8 mouse cellular contexts compared by ENCODE assay signal in the genomic region with DNA sequence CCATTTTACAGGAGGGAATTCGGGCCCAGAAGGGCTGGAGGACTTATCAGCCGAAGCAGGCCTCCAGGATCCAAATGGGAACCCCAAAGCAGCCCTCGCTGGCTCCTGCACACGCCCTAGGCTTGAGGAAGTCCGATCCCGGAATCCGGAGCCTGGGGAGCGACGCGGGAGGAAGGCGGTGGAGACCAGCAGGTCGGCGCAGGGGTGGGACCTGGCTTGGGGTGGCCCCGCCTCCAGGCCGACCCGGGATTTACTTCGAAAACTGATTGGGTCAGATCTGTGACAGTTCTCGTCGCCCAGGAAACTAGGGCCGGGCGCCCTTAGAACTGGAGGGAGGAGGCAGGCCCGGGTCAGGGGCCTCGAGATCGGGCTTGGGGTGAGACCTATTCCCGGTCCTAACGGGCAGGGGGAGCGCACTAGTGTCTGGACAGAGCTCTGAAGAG. TPM values are rescaled to one million over a fixed set of nuclear protein-coding genes. Genes with fewer than 3 reads are reported as not detected.
DNase-seq lines count a peak whose midpoint lies in the region; ATAC-seq and TF ChIP-seq lines count a peak whose summit lies in the region.

A gene (minus strand): TSS at position 232 of the 443 bp plus-strand sequence.

- peak within 1 kb of the TSS; percentile 98 for H3K4me2 ChIP-seq in heart, embryonic 14.5 days (ENCODE audit: low read length)
- H3K4me2 ChIP-seq in liver, embryonic 14.5 days (ENCODE audit: low read depth): peak within 1 kb of the TSS; percentile 89
- peak within 1 kb of the TSS; percentile 100 for H3K4me2 ChIP-seq in neural tube, embryonic 11.5 days (ENCODE audit: low read depth)
- H3K4me2 ChIP-seq in stomach, postnatal 0 days (replicated peaks; ENCODE audit: low read depth): peak within 1 kb of the TSS; percentile 98

- no peaks in the 10 kb centered on the region for H3K27me3 ChIP-seq in heart, embryonic 14.5 days (ENCODE audit: control insufficient read depth, insufficient read depth, low read length)
- no peaks in the 10 kb centered on the region for H3K27me3 ChIP-seq in liver, embryonic 14.5 days (ENCODE audit: control insufficient read depth, insufficient read depth, low read length)
- H3K27me3 ChIP-seq in neural tube, embryonic 11.5 days (ENCODE audit: control insufficient read depth, insufficient read depth, low read length): no peaks in the 10 kb centered on the region
- H3K27me3 ChIP-seq in stomach, postnatal 0 days (ENCODE audit: control insufficient read depth, insufficient read depth, low read length): no peaks in the 10 kb centered on the region

- TF ChIP-seq CTCF in liver, embryonic 14.5 days (IDR thresholded peaks at IDR 0.05; ENCODE audit: low read depth): no peak
- no peak; the same call in 1 of the 2 replicates for TF ChIP-seq CTCF in stomach, postnatal 0 days (IDR thresholded peaks at IDR 0.05; ENCODE audit: low read depth)

- H3K4me3 ChIP-seq in brown adipose tissue, adult 24 weeks (ENCODE audit: insufficient read depth, low read depth, low read length): peak within 1 kb of the TSS; percentile 82
- peak within 1 kb of the TSS; percentile 69 to 82 for H3K4me3 ChIP-seq in heart, embryonic 14.5 days (ENCODE audit: control insufficient read depth in 1 of 2, insufficient read depth in 1 of 2, low read depth in 1 of 2, low read length in 2 of 2)
- peak within 1 kb of the TSS; percentile 77 to 92 for H3K4me3 ChIP-seq in liver, embryonic 14.5 days (ENCODE audit: insufficient read depth in 1 of 2, low read depth in 2 of 2, low read length in 2 of 2)
- H3K4me3 ChIP-seq in neural tube, embryonic 11.5 days (ENCODE audit: low read depth, low read length): peak within 1 kb of the TSS; percentile 49
- H3K4me3 ChIP-seq in stomach, postnatal 0 days (ENCODE audit: low read depth, low read length): peak within 1 kb of the TSS; percentile 64

- peak within 1 kb of the TSS; percentile 84 for H3K27ac ChIP-seq in brown adipose tissue, adult 24 weeks (replicated peaks; ENCODE audit: low read depth, low read length)
- H3K27ac ChIP-seq in heart, embryonic 14.5 days (replicated peaks in 1 of 2; ENCODE audit: control insufficient read depth in 1 of 2, insufficient read depth in 1 of 2, low read depth in 2 of 2, low read length in 2 of 2): peak within 1 kb of the TSS; percentile 91 to 92
- H3K27ac ChIP-seq in liver, embryonic 14.5 days: peak within 1 kb of the TSS; percentile 63
- H3K27ac ChIP-seq in neural tube, embryonic 11.5 days (ENCODE audit: low read depth, low read length): peak within 1 kb of the TSS; percentile 78
- H3K27ac ChIP-seq in stomach, postnatal 0 days (replicated peaks): peak within 1 kb of the TSS; percentile 98

- peak within 1 kb of the TSS; percentile 89 for H3K9ac ChIP-seq in heart, embryonic 14.5 days (ENCODE audit: low read length)
- H3K9ac ChIP-seq in liver, embryonic 14.5 days (replicated peaks): peak within 1 kb of the TSS; percentile 80
- H3K9ac ChIP-seq in neural tube, embryonic 11.5 days (ENCODE audit: low read length): peak within 1 kb of the TSS; percentile 52
- H3K9ac ChIP-seq in stomach, postnatal 0 days (ENCODE audit: low read length): peak within 1 kb of the TSS; percentile 80

- H3K9me3 ChIP-seq in heart, embryonic 14.5 days (ENCODE audit: control insufficient read depth, low read length): no peaks in the 10 kb centered on the region
- H3K9me3 ChIP-seq in liver, embryonic 14.5 days (ENCODE audit: control insufficient read depth, low read length): no peaks in the 10 kb centered on the region
- H3K9me3 ChIP-seq in neural tube, embryonic 11.5 days (ENCODE audit: control insufficient read depth, low read length): no peaks in the 10 kb centered on the region
- H3K9me3 ChIP-seq in stomach, postnatal 0 days (ENCODE audit: control insufficient read depth, low read length): no peaks in the 10 kb centered on the region

- peak; percentile 86 for ATAC-seq in heart, embryonic 14.5 days (ENCODE audit: insufficient number of reproducible peaks, insufficient read depth, low FRiP score, low read depth)
- peak; percentile 88 for ATAC-seq in liver, embryonic 14.5 days (ENCODE audit: insufficient read depth)
- ATAC-seq in neural tube, embryonic 11.5 days (ENCODE audit: insufficient read depth, low FRiP score, low TSS enrichment): peak; percentile 84
- peak; percentile 90 for ATAC-seq in stomach, postnatal 0 days (ENCODE audit: low FRiP score, low TSS enrichment)

- TF ChIP-seq EP300 in liver, embryonic 14.5 days (IDR thresholded peaks at IDR 0.05; ENCODE audit: low read depth): no peak
- TF ChIP-seq EP300 in stomach, postnatal 0 days (optimal IDR thresholded peaks at IDR 0.05): no peak

- H3K4me1 ChIP-seq in brown adipose tissue, adult 24 weeks (ENCODE audit: control insufficient read depth, insufficient read depth, insufficient read length, low read length): peaks cover 5% of the 10 kb centered on the region; the same call in 1 of the 2 replicates
- peaks cover 10 to 18% of the 10 kb centered on the region in 2 experiments for H3K4me1 ChIP-seq in heart, embryonic 14.5 days (ENCODE audit: control insufficient read depth in 2 of 2, insufficient read depth in 2 of 2, low read length in 2 of 2)
- H3K4me1 ChIP-seq in liver, embryonic 14.5 days (replicated peaks; ENCODE audit: control insufficient read depth in 2 of 2, insufficient read depth in 2 of 2, low read length in 1 of 2): peaks cover 3 to 8% of the 10 kb centered on the region in 2 experiments
- H3K4me1 ChIP-seq in neural tube, embryonic 11.5 days (ENCODE audit: control insufficient read depth, insufficient read depth, low read length): peaks cover 15% of the 10 kb centered on the region
- peaks cover 5% of the 10 kb centered on the region; the same call in 1 of the 2 replicates for H3K4me1 ChIP-seq in stomach, postnatal 0 days (replicated peaks; ENCODE audit: control insufficient read depth, insufficient read depth)

- peaks cover 20% of the 10 kb centered on the region; the same call in 1 of the 2 replicates for H3K36me3 ChIP-seq in heart, embryonic 14.5 days (ENCODE audit: control insufficient read depth, insufficient read depth, low read length)
- H3K36me3 ChIP-seq in liver, embryonic 14.5 days (replicated peaks; ENCODE audit: control insufficient read depth, insufficient read depth, low read depth): no peaks in the 10 kb centered on the region
- peaks cover 2% of the 10 kb centered on the region; the same call in 1 of the 2 replicates for H3K36me3 ChIP-seq in neural tube, embryonic 11.5 days (ENCODE audit: control insufficient read depth, insufficient read depth, low read length)
- peaks cover 2% of the 10 kb centered on the region; the same call in 1 of the 2 replicates for H3K36me3 ChIP-seq in stomach, postnatal 0 days (ENCODE audit: control insufficient read depth, insufficient read depth, low read length)

- DNase-seq in CD4-positive, CD25-positive, alpha-beta regulatory T cell, adult 2 months (ENCODE audit: low read depth, low spot score): peak; percentile 91
- DNase-seq in fibroblast of lung, adult 2 months (ENCODE audit: low read depth): peak; percentile 82
- DNase-seq in kidney, postnatal 25 days: peak; percentile 97 to 99
- peak; percentile 89 to 90 (median 89) for DNase-seq in liver, embryonic 14.5 days (ENCODE audit: low read depth in 3 of 3, low spot score in 3 of 3)
- peak; percentile 90 for DNase-seq in neural tube, embryonic 11.5 days (ENCODE audit: low spot score)
- peak; percentile 97 for DNase-seq in stomach, postnatal 0 days (ENCODE audit: low spot score)

- WGBS in heart, embryonic 14.5 days: under 1% methylated on average over 27 of the region's 27 CpGs
- WGBS in liver, embryonic 14.5 days (ENCODE audit: insufficient replicate concordance): under 1% methylated on average over 27 of the region's 27 CpGs
- under 1% methylated on average over 27 of the region's 27 CpGs for WGBS in neural tube, embryonic 11.5 days
- WGBS in stomach, postnatal 0 days: under 1% methylated on average over 27 of the region's 27 CpGs

RNA-seq across cellular contexts. Expression of the gene that starts here (rescaled TPM):
- 31.2 and 45.5 TPM in 2 replicates for polyA plus RNA-seq in brown adipose tissue, adult 24 weeks (2012; ENCODE audit: insufficient read depth, insufficient read length, missing spikeins)
- 20.7 and 20.8 TPM in 2 replicates for polyA plus RNA-seq in heart, embryonic 14.5 days (2014; fragmentation: Nextera tagmentation; extraction: Ambion mirVana)
- 5.5 and 8.8 TPM in 2 replicates for polyA plus RNA-seq in liver, embryonic 14.5 days (2012; rRNA removed)
- 4.4 and 4.5 TPM in 2 replicates for polyA plus RNA-seq in liver, embryonic 14.5 days (2014; fragmentation: Nextera tagmentation; extraction: Ambion mirVana)
- 34.6 and 39.7 TPM in 2 replicates for polyA plus RNA-seq in neural tube, embryonic 11.5 days (2014; fragmentation: Nextera tagmentation; extraction: Ambion mirVana)
- 24.7 and 28.7 TPM in 2 replicates for polyA plus RNA-seq in stomach, postnatal 0 days (2015; fragmentation: Nextera tagmentation; extraction: Ambion mirVana)

Comparison
In these comparisons a context has a peak if more than half of its experiments do, and no peak if none do; other contexts are left out.
1. Peak in every context shown above with its lines: DNase-seq, ATAC-seq, H3K4me3 ChIP-seq and H3K27ac ChIP-seq.